Mouse (Mus musculus) megakaryocyte progenitor cell, adult 5-6 weeks (primary cell): ENCODE results near the gene Mylk3. TPM values are rescaled to one million over a fixed set of nuclear protein-coding genes. Genes with fewer than 3 reads are reported as not detected.

Experiments
- ATAC-seq: replicated peaks from 2 replicates; pipeline ENCODE4 v1.8.0; 2016; ENCODE audit warnings: mild to moderate bottlenecking, moderate TSS enrichment, inconsistent platforms; ENCODE audit not compliant: poor library complexity
- total RNA-seq, 2 experiments: library from RNA; stranded (forward) in 1 of 2; stranded (reverse) in 1 of 2; fragments of 157-497, 149-512 nt in 1 of 2; fragments of 200-1000 nt in 1 of 2; gene quantifications; 2 replicates each; pipeline versions ENCODE4 v1.2.3 to v1.2.4; 2015 to 2017

Mylk3 gene
- total RNA-seq (2015) (2.2 and 2.8 TPM in 2 replicates), total RNA-seq (2017) (4.8 and 10.0 TPM in 2 replicates)

GRCm38 (mm10) chr8:85386205-85386604 is at the start of gene Mylk3:
Gene Mylk3, minus strand, starts transcription at chr8:85386345.
- no peak for ATAC-seq

GRCm38 (mm10) chr8:85435736-85436135 is 49.6 kb upstream of the Mylk3 start:
- ATAC-seq = no peak

GRCm38 (mm10) chr8:85434817-85435216 is 48.7 kb upstream of the Mylk3 start:
- ATAC-seq = no peak

DNA sequence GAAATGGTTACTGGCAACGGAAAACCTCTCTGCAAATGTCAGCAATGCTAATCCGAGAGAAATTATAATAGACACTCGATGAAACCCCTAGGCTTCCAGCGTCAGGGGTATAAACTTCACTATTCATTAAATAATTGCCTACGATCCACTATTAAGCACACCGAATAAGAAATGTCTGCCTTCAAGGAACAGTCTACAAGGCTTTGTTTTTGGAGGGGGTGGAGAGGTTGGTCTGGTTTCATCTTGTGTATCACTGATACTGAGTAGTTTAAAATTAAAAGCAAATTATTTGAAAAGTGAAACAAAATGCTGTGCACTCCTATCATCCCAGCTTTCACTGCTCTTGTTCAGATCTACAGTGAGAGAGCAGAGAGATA is 46.9 kb upstream of the Mylk3 start:
- peak; percentile 29 for ATAC-seq

- ATAC-seq = peak; percentile 95
Observed at GRCm38 (mm10) chr8:85432168-85433016, 46.2 kb upstream of the Mylk3 start, which contains the start of gene 4921524J17Rik. Gene 4921524J17Rik, minus strand, starts transcription at chr8:85432833.

DNA sequence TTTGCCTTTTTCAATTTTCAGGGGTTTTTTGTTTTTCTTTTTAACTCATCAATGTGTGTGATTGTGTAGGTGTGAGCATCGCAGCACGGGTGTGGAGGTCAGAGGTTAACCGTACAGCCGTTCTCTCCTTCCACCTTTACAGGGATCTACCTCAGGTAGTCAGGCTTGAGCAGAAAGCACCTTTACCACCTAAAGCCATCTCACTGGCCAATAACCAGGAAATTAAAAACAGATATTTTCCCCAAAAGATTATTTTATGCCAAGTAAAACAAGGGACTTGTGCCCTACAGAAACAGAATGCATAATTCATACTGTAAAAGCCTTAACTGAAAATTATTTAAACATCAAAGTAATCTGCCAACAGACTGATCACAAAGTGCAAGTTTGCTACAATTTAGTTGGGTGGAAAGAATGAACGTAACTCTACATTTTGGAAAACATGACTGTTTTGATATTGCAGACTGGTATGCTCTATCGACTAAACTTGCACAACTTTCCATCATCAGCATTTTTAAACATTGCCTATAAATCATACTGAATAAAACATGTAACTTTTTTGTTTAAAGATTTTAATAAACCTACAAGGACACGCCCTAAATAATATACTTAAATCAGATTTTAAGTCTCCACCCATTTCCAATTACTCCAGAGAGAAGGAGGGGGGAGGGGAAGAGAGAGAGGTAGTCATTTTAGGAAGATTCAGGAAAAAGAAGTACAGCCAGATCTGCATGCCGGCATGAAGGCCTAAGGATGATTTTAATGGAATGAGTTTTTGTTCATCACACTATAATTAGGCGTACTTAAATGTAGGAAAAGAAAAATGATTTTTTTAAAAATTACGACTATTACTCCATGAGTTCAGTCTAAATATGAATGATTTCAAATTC is 45.4 kb upstream of the Mylk3 start:
- no peak for ATAC-seq

DNA sequence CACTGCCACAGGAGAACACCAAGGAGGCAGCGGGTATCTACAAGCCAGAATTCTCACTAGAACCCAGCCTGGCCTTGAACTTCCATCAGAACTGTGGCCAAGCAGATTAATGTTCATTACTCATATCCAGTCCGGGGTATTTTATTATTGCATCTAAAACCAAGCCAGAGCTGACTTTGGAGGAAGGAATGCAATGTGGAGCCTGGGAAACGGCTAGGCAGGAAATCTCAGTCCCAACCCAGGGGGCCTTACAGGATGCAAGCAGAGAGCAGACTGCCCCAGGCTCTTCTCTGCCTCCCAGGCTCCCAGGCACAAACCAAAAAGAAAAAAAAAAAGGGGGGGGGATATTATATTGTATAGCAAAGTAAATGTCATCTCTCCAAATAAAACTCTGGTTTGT is 44.7 kb upstream of the Mylk3 start:
- ATAC-seq = no peak

GRCm38 (mm10) chr8:85429219-85429618 is 43.1 kb upstream of the Mylk3 start:
- peak; percentile 15; the same call in 1 of the 2 replicates for ATAC-seq

DNA sequence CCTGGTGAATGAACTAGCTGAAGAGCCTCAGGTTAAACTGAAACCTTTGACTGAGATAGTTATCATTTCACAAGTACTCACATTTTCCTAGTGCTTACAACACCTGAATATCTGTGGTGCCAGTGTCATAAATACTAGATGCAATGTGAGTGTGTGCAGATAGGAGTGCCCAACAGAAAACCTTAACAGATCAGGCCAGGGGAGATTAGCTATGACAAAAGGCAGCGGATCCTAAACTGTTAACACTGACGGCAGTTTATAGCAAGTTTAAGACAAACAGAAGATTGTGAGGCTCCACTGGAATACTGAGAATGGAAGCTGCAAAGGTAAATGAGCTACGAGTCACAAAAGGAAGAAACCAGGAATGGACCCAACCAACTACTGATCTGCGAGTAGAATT is 40.9 kb upstream of the Mylk3 start:
- peak; percentile 61 for ATAC-seq

- 0 out of 2 replicates have a peak, but pooled peaks have one; percentile 23 for ATAC-seq
Observed at GRCm38 (mm10) chr8:85421329-85421728, 35.2 kb upstream of the Mylk3 start.

GRCm38 (mm10) chr8:85408526-85408925 is 22.4 kb upstream of the Mylk3 start:
- ATAC-seq = no peak

- ATAC-seq = peak; percentile 91
Observed at GRCm38 (mm10) chr8:85408053-85408505, 21.9 kb upstream of the Mylk3 start.

GRCm38 (mm10) chr8:85405961-85406360 is 19.8 kb upstream of the Mylk3 start:
- ATAC-seq = no peak

GRCm38 (mm10) chr8:85405418-85405817 is 19.3 kb upstream of the Mylk3 start:
- 0 out of 2 replicates have a peak, but pooled peaks have one; percentile 36 for ATAC-seq

DNA sequence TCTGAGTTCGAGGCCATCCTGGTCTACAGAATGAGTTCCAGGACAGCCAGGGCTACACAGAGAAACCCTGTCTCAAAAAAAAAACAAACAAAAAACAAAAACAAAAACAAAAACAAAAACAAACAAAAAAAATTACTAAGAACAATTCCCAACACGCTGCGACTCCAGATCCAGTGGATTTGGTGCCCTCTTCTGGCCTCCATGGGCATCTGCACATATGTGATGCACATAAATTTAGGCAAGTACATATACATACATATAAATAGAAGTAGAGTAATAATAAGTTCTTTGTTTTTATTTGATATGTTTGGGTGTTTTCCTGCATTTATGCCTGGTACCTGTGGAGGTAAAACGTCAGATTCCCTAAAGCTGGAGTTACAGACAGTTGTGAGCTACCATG is 12.4 kb upstream of the Mylk3 start:
- ATAC-seq = no peak

DNA sequence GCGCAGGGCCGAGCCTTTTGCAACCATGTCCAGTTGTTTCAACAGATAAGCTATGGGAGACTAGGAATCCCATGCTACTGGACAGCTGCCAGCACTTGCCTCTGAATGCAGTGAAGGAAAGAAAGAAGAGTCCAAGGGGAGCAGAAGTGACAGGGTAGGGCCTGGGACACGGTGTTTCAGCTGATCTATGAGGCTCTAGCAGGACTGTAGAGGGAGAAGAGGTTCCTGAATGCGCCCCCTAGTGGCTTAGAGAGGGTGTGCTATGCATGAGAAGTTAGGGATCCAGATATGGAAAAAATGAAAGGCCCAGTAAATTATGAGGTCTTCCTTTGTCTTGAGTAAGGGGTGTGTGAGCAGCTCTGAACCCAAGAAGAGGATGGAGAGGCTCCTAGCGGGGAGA is 11.4 kb upstream of the Mylk3 start:
- ATAC-seq = peak; percentile 70

GRCm38 (mm10) chr8:85396432-85397079 is 10.4 kb upstream of the Mylk3 start:
- ATAC-seq = peak; percentile 75

GRCm38 (mm10) chr8:85395681-85396431 is 9.7 kb upstream of the Mylk3 start:
- ATAC-seq = peak; percentile 46

DNA sequence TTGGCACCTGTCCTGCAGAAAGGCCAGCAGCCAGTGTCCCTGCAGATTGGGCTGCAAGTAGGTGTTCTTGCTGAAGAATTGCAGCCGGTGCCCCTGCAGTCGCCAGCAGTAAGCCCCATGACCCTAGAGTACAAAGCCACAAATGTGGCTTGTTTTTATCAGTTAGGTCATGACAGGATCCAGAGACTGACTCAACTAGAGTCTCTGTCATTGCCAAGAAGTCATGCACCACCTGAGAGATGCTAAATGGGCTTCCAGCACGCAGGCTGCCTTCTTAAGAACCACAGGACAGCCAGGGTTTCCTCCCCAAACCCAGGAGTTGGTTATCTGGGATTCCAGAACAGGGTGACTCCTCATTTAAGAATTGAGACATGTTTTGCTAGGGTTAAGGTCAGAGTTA is 8.9 kb upstream of the Mylk3 start:
- ATAC-seq = peak; percentile 8; the same call in 1 of the 2 replicates

- no peak for ATAC-seq
Observed at GRCm38 (mm10) chr8:85393199-85393598, 7.1 kb upstream of the Mylk3 start.
